Mouse (Mus musculus) CD4-positive helper T cell, adult 2 months (primary cell): ENCODE measurements around the gene Pla2r1.

Source experiments
- DNase-seq: peaks from one replicate; pipeline ENCODE4 v3.0.0-alpha.2; 2012; ENCODE audit warnings: low read depth, missing footprints, low spot score

Pla2r1 gene

GRCm38 (mm10) chr2:60503991-60504390 lies 49.1 kb downstream of the Pla2r1 start:
- no peak for DNase-seq

- DNase-seq: no peak
Observed at GRCm38 (mm10) chr2:60500583-60501116, 52.5 kb downstream of the Pla2r1 start.

GRCm38 (mm10) chr2:60479906-60480305 lies 73.2 kb downstream of the Pla2r1 start:
- no peak for DNase-seq

DNA sequence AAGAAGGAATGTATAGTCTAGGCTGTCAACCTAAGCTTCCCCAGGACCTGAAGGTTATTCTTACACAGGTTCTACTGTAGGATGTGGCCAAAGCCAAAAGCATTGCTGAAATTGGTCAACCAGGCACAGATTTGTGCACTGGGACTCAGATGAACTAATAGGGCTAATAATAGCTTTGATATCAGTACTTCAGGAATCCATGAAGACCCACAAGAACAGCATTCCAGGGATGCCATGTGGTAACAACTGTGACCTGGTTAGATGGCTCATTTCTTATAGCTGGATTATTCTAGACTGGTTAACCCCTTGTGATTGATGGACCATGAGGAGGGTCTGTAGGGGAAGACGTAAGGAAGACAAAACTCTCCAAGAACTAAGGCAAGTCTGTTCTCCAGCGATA lies 74.3 kb downstream of the Pla2r1 start:
- no peak for DNase-seq

GRCm38 (mm10) chr2:60468901-60469770 lies 84.0 kb downstream of the Pla2r1 start:
- DNase-seq: no peak

DNA sequence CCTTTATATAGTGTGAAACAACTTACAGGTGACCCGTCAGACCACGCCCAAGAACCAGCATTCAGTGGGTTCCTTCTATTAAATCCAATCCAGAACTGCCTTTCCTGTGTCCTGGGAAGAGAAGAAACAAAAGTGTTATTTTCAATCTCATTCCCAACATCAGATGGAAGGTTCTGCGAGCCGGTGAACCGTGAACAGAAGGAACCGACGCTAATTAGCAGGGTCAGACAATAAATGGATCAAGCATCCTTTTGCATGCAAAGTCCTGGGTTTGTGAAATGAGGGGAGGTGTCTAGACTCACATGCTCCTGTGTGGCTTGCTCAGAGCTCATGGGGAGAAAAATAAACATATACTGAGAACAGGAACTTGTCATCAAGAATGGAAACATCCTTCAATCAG lies 100.7 kb downstream of the Pla2r1 start:
- no peak for DNase-seq

DNA sequence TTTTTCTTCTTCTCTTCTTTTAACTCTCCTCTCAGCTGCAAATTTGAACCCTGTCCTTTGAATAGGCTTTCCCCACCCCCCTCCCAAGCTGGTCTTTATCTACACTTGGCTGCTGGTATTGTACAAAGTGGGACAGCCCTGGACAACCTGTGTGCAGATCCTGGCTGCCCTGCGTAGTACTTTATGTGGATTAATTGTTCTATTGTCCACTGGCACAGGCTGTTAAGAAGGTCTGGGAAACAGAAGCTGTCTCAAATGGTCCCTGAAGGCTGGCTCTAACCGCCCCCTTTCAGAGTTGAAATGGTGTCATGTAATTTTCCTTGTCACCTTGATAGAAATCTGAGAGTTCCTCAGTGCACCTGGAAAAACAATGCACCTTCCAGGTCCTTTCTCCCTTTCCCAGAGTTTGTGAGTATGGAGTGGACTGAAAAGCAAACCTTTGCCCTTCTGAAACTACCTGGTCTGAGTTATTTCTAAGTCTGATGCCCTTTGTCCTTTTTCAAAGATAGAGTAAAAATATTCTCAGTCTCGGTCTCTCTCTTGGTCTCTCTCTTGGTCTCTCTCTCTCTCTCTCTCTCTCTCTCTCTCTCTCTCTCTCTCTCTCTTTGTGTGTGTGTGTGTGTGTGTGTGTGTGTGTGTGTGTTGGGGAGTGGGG lies 101.9 kb downstream of the Pla2r1 start:
- no peak for DNase-seq

DNA sequence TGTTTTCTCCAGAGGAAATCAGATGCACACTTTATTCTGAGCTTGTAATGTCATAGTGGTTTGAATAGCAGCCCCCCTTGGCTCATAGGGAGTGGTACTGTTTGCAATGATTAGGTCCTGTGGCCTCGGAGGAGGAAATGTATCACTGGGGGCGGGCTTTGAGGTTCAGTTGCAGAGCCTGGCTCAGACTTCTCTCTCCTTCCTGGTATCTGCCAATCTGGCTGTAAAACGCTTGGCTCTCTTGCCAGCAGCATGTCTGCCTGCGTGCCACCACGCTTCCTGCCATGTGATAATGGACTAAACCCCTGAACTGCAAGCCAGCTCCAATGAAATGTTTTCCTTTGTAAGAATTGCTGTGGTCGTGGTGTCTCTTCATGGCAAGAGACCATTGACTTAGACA lies 103.4 kb downstream of the Pla2r1 start:
- DNase-seq: no peak

DNA sequence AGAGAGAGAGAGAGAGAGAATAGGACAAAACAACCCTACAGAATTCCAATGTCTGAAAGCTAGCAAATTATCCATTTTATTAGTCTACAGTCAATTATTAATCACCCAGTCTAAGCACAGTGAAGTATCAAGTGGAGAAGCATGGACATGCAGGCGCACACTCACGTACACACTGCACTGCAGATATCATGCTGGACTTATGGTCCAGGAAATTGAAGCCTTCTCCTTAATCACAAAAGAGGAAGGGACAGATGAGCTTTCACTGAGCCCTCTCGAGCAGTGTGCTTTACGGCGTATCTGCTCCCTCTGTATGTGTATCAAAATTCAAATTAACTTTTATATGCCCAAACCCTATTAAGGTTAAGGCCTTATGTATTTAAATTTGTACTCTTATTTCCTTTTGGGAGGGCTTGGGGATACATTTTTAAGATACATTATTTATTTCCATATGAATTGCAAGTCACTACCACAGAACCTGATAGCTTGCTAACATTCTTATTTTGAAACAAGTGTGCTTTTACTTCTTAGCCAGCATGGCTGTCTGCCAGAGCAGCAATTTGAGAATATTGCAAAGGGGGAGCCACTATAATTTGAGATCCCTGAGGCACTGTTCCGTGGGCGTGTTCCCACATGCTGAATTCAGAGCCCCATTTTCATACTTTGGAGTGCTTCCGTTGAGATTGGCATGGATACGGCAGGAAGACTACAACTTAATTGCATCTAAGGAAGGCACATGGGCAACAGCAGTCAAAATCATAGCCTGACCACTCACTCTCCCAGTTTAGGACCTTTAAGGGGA lies 108.2 kb downstream of the Pla2r1 start:
- no peak for DNase-seq

- DNase-seq: no peak
Observed at GRCm38 (mm10) chr2:60443279-60443678, 109.8 kb downstream of the Pla2r1 start.

DNA sequence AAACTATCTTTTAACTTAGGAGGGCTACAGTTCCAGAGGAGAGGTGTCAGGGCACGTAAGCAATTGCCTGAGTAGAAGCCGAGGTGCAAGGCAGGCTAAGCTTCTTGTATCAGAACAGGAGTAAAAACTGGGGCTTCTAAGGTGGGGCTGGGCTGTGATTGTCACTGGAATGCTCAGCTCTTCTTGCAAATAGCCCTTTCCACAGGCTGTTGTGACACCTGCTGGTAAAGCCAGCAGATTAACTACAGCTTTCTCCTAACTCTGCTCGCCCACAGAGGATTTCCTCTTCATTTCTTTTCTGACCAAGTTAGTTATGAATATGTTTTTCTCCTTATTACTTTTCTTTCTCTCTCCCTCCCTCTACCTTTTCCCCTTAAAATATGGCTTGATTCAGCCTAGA lies 111.2 kb downstream of the Pla2r1 start:
- no peak for DNase-seq

- no peak for DNase-seq
Observed at GRCm38 (mm10) chr2:60436802-60437201, 116.3 kb downstream of the Pla2r1 start.

GRCm38 (mm10) chr2:60430315-60431021 lies 122.6 kb downstream of the Pla2r1 start:
- DNase-seq: no peak

DNA sequence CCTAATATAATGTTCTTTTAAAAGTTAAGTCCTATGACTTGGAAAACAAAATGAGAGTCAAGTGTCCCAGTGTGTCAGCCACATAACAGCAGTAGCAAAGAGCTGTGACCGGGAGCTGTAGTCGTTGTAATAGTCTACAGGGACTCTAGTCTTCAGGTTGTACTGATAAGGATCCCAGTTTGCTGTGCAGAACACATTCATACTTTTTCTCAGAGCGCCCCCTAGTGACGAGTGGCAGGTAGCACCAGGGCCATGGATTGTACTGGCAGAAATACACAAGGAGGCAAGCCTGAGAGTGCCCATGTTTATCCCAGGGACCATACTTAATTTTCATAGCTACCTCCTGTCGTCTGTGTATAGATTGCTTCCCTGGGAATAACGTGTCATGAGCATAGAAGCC lies 135.0 kb downstream of the Pla2r1 start:
- DNase-seq: peak; percentile 63

DNA sequence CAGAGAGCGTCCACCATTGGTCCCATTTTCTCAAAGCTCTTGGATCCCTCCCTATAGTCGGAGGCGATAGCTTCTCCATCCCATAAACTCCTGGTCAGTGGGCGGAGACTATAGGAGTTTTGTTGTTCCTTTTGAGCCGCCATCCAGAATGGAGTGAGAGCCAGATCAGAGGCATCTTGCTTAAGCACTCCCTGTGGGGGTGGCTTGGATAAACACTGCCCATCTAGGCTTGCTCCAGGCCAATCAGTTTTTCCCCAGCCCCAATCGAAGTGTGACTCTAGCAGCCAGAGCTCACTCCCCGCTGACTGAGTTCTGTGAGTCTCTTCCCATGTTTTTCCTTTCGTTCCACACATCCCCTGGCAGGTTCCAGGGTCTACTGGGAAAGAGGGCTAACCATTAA lies 138.8 kb downstream of the Pla2r1 start:
- DNase-seq: no peak

- DNase-seq: no peak
Observed at GRCm38 (mm10) chr2:60413006-60413650, 140.0 kb downstream of the Pla2r1 start.

- no peak for DNase-seq
Observed at GRCm38 (mm10) chr2:60411181-60411580, 141.9 kb downstream of the Pla2r1 start.

- no peak for DNase-seq
Observed at GRCm38 (mm10) chr2:60409989-60410763, 142.9 kb downstream of the Pla2r1 start.

GRCm38 (mm10) chr2:60409194-60409593 lies 143.9 kb downstream of the Pla2r1 start:
- DNase-seq: no peak

DNA sequence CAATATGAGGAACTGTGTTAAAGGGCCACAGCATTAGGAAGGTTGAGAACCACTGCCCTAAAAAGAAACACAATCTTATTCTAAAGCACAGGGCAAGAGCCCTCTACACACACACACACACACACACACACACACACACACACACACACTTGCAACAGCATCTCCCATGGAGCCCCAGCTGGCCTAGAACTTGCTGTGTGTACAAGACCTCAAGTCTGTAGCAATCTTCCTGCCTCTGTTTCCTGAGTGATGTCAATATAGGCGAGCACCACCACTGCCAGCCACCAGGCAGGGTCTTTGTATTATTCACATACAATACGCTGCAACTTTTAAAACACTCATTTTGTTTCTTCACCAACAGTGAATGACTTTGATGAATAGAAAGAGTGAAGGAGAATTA lies 145.7 kb downstream of the Pla2r1 start:
- DNase-seq: no peak
